ENCODE assay signal across 8 mouse cellular contexts in the genomic region with DNA sequence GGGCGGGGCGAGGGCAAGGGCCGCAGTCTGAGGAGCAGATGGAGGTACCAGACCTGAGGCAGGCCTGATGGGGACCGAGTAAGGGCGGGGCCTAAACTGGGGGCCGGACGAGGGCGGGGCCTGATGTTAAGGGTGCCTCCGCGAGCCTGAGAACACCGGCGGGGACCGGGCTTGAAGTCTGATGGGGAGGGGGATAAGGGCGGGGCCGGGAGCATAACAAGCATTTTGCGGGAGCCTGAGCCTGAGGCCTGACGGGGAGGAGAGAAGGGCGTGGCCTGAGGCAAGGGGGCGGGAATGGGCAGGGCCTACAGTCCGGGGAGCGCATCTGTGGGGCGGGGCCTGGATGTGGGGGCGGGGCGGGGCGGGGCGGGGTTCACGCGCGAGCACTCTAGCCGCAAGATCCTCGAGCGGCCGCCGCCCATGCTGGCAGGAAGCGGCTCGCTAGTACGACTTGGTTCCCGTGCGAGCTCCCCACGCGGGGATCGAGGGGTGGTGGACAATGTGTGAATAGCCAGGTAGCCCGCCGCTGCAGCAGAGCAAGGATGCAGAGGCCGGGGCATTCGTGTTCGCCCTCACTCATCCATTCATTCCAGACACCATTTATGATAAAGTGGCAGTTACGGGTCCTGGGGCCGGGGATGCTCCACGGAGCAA. TPM values are rescaled to one million over a fixed set of nuclear protein-coding genes. Genes with fewer than 3 reads are reported as not detected.
DNase-seq lines count a peak whose midpoint lies in the region; ATAC-seq and TF ChIP-seq lines count a peak whose summit lies in the region.

No protein-coding gene starts in this region.

- under 1% methylated on average over 50 of the region's 50 CpGs for WGBS in bone marrow, adult 2 months
- under 1% methylated on average over 28 of the region's 50 CpGs for WGBS in embryonic facial prominence, embryonic 14.5 days
- whole genome bisulfite sequencing in limb, embryonic 13.5 days = 2% methylated on average over 46 of the region's 50 CpGs
- under 1% methylated on average over 43 of the region's 50 CpGs for WGBS in midbrain, embryonic 15.5 days

- H3K27me3 ChIP-seq in embryonic facial prominence, embryonic 14.5 days (replicated peaks; ENCODE audit: control insufficient read depth, insufficient read depth, low read length) = 0 out of 2 replicates have a peak, but pooled peaks cover 10% of the 10 kb centered on the region
- peaks cover 8% of the 10 kb centered on the region for H3K27me3 ChIP-seq in limb, embryonic 13.5 days
- H3K27me3 ChIP-seq in midbrain, embryonic 15.5 days (replicated peaks) = no peaks in the 10 kb centered on the region

- peak overlapping the region; percentile 62 for H3K4me3 ChIP-seq in bone marrow, adult 2 months (replicated peaks; ENCODE audit: control insufficient read depth, low read depth, low read length)
- peak overlapping the region; percentile 85 for H3K4me3 ChIP-seq in embryonic facial prominence, embryonic 14.5 days (ENCODE audit: low read depth, low read length)
- peak overlapping the region; percentile 84 for H3K4me3 ChIP-seq in limb, embryonic 13.5 days
- peak overlapping the region; percentile 87 for H3K4me3 ChIP-seq in midbrain, embryonic 15.5 days

- TF ChIP-seq POLR2A in bone marrow, adult 2 months (IDR thresholded peaks at IDR 0.05; ENCODE audit: borderline replicate concordance, control insufficient read depth, low read depth, low read length) = peak; percentile 69; the same call in 1 of the 2 replicates

- peak overlapping the region; percentile 89 for H3K27ac ChIP-seq in bone marrow, adult 2 months (ENCODE audit: control insufficient read depth, insufficient read depth, low read depth, low read length, poor library complexity)
- H3K27ac ChIP-seq in embryonic facial prominence, embryonic 14.5 days (replicated peaks; ENCODE audit: low read depth, low read length) = no peak overlapping the region
- no peak overlapping the region for H3K27ac ChIP-seq in limb, embryonic 13.5 days
- peak overlapping the region; percentile 89 for H3K27ac ChIP-seq in midbrain, embryonic 15.5 days

- H3K9ac ChIP-seq in embryonic facial prominence, embryonic 14.5 days (ENCODE audit: low read depth, low read length) = peak overlapping the region; percentile 88
- peak overlapping the region; percentile 55 for H3K9ac ChIP-seq in limb, embryonic 13.5 days
- H3K9ac ChIP-seq in midbrain, embryonic 15.5 days = peak overlapping the region; percentile 87

- H3K4me2 ChIP-seq in embryonic facial prominence, embryonic 14.5 days (ENCODE audit: low read depth, low read length) = peak overlapping the region; percentile 90
- peak overlapping the region; percentile 92 for H3K4me2 ChIP-seq in limb, embryonic 13.5 days (replicated peaks)
- H3K4me2 ChIP-seq in midbrain, embryonic 15.5 days = peak overlapping the region; percentile 78

- peak; percentile 97 for ATAC-seq in embryonic facial prominence, embryonic 14.5 days (ENCODE audit: low read depth)
- peak; percentile 96 for ATAC-seq in limb, embryonic 13.5 days (ENCODE audit: low FRiP score, low read depth)
- ATAC-seq in midbrain, embryonic 15.5 days (replicated peaks) = peak; percentile 97

- peak; percentile 95 for DNase-seq in 416B (ENCODE audit: low read depth)
- DNase-seq in embryonic facial prominence, embryonic 14.5 days (ENCODE audit: low spot score) = peak; percentile 98
- peak; percentile 92 for DNase-seq in heart, adult 8-10 months (ENCODE audit: low spot score)
- DNase-seq in kidney, adult 8-10 months = peak; percentile 98
- peak; percentile 96 to 97 for DNase-seq in spleen, adult 18-20 months

- H3K4me1 ChIP-seq in bone marrow, adult 2 months (ENCODE audit: control insufficient read depth, insufficient read depth, low read length) = peaks cover 4% of the 10 kb centered on the region
- H3K4me1 ChIP-seq in embryonic facial prominence, embryonic 14.5 days (ENCODE audit: control insufficient read depth, insufficient read depth, low read length) = peaks cover 10% of the 10 kb centered on the region; the same call in 1 of the 2 replicates
- H3K4me1 ChIP-seq in limb, embryonic 13.5 days = peaks cover 25% of the 10 kb centered on the region
- H3K4me1 ChIP-seq in midbrain, embryonic 15.5 days = peaks cover 27% of the 10 kb centered on the region

- H3K9me3 ChIP-seq in embryonic facial prominence, embryonic 14.5 days (ENCODE audit: control insufficient read depth, low read length) = no peaks in the 10 kb centered on the region
- no peaks in the 10 kb centered on the region for H3K9me3 ChIP-seq in limb, embryonic 13.5 days
- H3K9me3 ChIP-seq in midbrain, embryonic 15.5 days = no peaks in the 10 kb centered on the region

- 0 out of 2 replicates have a peak, but pooled peaks cover 4% of the 10 kb centered on the region for H3K36me3 ChIP-seq in embryonic facial prominence, embryonic 14.5 days (ENCODE audit: control insufficient read depth, insufficient read depth, low read length)
- no peaks in the 10 kb centered on the region for H3K36me3 ChIP-seq in limb, embryonic 13.5 days
- no peaks in the 10 kb centered on the region for H3K36me3 ChIP-seq in midbrain, embryonic 15.5 days (replicated peaks)

- no peak for TF ChIP-seq CTCF in bone marrow, adult 2 months (IDR thresholded peaks at IDR 0.05; ENCODE audit: control insufficient read depth, insufficient read depth, low read length)

RNA-seq across cellular contexts. Expression of a gene that starts 0.4 kb away (rescaled TPM):
- 3.7 and 5.7 TPM in 2 replicates for polyA plus RNA-seq in bone marrow, adult 2 months (2011; ENCODE audit: insufficient read depth, insufficient read length, low replicate concordance, missing spikeins)
- 17.9 and 24.3 TPM in 2 replicates for polyA plus RNA-seq in embryonic facial prominence, embryonic 14.5 days (2014; fragmentation: Nextera tagmentation; extraction: Ambion mirVana)
- total RNA-seq in heart, adult 8-10 months (2022) = 10 to 100 TPM in 3 of 4 experiments, 1 to 10 TPM in 1; 8.9 to 12.8 (median 11.6) TPM
- polyA plus RNA-seq in limb, embryonic 13.5 days (2015; fragmentation: Nextera tagmentation; extraction: Ambion mirVana) = 10.1 and 13.9 TPM in 2 replicates
- 28.3 and 31.8 TPM in 2 replicates for polyA plus RNA-seq in midbrain, embryonic 15.5 days (2015; fragmentation: Nextera tagmentation; extraction: Ambion mirVana)

Comparison
In these comparisons a context has a peak if more than half of its experiments do, and no peak if none do; other contexts are left out.
1. H3K27ac ChIP-seq: peak in bone marrow, adult 2 months (single experiment) and midbrain, embryonic 15.5 days (single experiment); none in embryonic facial prominence, embryonic 14.5 days (single experiment) and limb, embryonic 13.5 days (single experiment).
2. Peak in every context shown above with its lines, with median percentiles within 50 percentile points of each other: DNase-seq, H3K4me3 ChIP-seq, ATAC-seq, H3K4me2 ChIP-seq and H3K9ac ChIP-seq.